Mouse (Mus musculus) liver, embryonic 14.5 days (tissue): ENCODE results near the gene Malrd1. TPM values are rescaled to one million over a fixed set of nuclear protein-coding genes. Genes with fewer than 3 reads are reported as not detected.

ENCODE experiments used
- ATAC-seq: fragments of 200-750 bp; cut with Nextera tagmentation; 2 replicates; pipeline ENCODE4 v1.8.0; 2017; ENCODE audit warnings: moderate number of reproducible peaks, mild to moderate bottlenecking, moderate library complexity; ENCODE audit not compliant: insufficient read depth
- DNase-seq, 3 experiments: peaks; one replicate each; pipeline ENCODE4 v3.0.0-alpha.2; 2012 to 2013; ENCODE audit warnings: low read depth in 3 of 3, low spot score in 3 of 3
- H3K27ac ChIP-seq: fragments of 300-500 bp; sonication (generic); 2 replicates; pipeline ENCODE4 v1.5.1; 2014; ENCODE audit warnings: moderate library complexity, mild to moderate bottlenecking, control low read depth, inconsistent platforms
- H3K27me3 ChIP-seq: fragments of 300-500 bp; sonication (generic); 2 replicates; pipeline ENCODE4 v1.6.1; 2014; ENCODE audit warnings: mild to moderate bottlenecking, low read length, moderate library complexity; ENCODE audit not compliant: control insufficient read depth, insufficient read depth
- H3K36me3 ChIP-seq: fragments of 300-500 bp; sonication (generic); replicated peaks from 2 replicates; pipeline ENCODE4 v1.6.1; 2014; ENCODE audit warnings: low read depth; ENCODE audit not compliant: control insufficient read depth, insufficient read depth
- H3K4me1 ChIP-seq, 2 experiments: fragments of 200-500 bp in 1 of 2; fragments of 300-500 bp in 1 of 2; sonication (generic) in 1 of 2; replicated peaks; 2 replicates each; pipeline ENCODE4 v1.6.1; 2012 to 2014; ENCODE audit warnings: antibody characterized with exemption in 1 of 2, inconsistent platforms in 1 of 2, low read length in 1 of 2; ENCODE audit not compliant: control insufficient read depth in 2 of 2, insufficient read depth in 2 of 2
- H3K4me2 ChIP-seq: fragments of 300-500 bp; sonication (generic); 2 replicates; pipeline ENCODE4 v1.6.1; 2014; ENCODE audit warnings: low read depth, mild to moderate bottlenecking, control low read depth, moderate library complexity
- H3K4me3 ChIP-seq, 2 experiments: fragments of 200-500 bp in 1 of 2; fragments of 300-500 bp in 1 of 2; sonication (generic) in 1 of 2; 2 replicates each; pipeline ENCODE4 v1.5.1; 2012 to 2014; ENCODE audit warnings: low read depth in 2 of 2, low read length in 2 of 2, mild to moderate bottlenecking in 2 of 2, control low read depth in 1 of 2, inconsistent platforms in 1 of 2, moderate library complexity in 1 of 2; ENCODE audit not compliant: insufficient read depth in 1 of 2
- H3K9ac ChIP-seq: fragments of 300-500 bp; sonication (generic); replicated peaks from 2 replicates; pipeline ENCODE4 v1.6.1; 2014; ENCODE audit warnings: mild to moderate bottlenecking, control low read depth, moderate library complexity
- H3K9me3 ChIP-seq: fragments of 300-500 bp; sonication (generic); 2 replicates; pipeline ENCODE4 v1.6.1; 2016; ENCODE audit warnings: low read length, mixed read lengths; ENCODE audit not compliant: control insufficient read depth
- CTCF ChIP-seq: IDR thresholded peaks from 2 replicates; pipeline ENCODE4 v1.5.1; 2016; ENCODE audit warnings: antibody characterized with exemption, low read depth, control low read depth
- EP300 ChIP-seq: IDR thresholded peaks from 2 replicates; pipeline ENCODE4 v1.6.1; 2016; ENCODE audit warnings: antibody characterized with exemption, low read depth
- WGBS: fragments of 180-500 bp; shearing (Covaris S2); extraction: QIAGEN DNeasy Blood & Tissue Kit; methylation state at CpG from one replicate; pipeline ENCODE4 v1.1.7; 2014; ENCODE audit not compliant: insufficient replicate concordance; 5-methylcytosine and 5-hydroxymethylcytosine counted together
- polyA plus RNA-seq, 2 experiments: library from polyadenylated mRNA; depleted of rRNA in 1 of 2; stranded (reverse) in 1 of 2; unstranded in 1 of 2; fragments of >200 nt; fragmentation: Nextera tagmentation in 1 of 2; extraction: Ambion mirVana in 1 of 2; gene quantifications; 2 replicates each; pipeline versions ENCODE4 v1.2.1 to v1.2.3; 2012 to 2014

Malrd1 gene
- polyA plus RNA-seq, 2 experiments = not detected

DNA sequence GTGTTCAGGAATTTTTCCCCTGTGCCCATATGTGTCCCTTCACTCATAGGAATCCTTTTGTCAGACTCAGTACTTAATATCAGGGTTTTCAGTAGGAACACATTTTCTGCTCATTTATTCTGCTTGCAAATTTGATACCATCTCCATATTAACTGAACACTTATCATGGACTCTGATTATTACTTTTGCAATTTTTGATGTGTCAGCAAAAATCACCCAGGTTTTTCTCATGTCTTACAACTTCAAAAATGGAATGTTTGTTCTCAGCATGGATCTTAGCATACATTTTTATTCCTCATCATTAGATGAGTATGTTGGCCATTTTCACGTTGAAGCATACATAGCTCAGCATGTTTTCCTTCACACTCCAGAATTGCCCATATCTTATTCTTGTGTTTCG, 258.5 kb downstream of the Malrd1 start:
- 55% methylated on average over 2 of the region's 2 CpGs for WGBS
- Histone ChIP-seq H3K4me2 (no peak overlapping the region), H3K4me3 (no peak overlapping the region), H3K4me1 (no peaks in the 10 kb centered on the region), H3K9me3 (no peaks in the 10 kb centered on the region), H3K27ac (no peak overlapping the region), H3K9ac (no peak overlapping the region), H3K27me3 (no peaks in the 10 kb centered on the region), H3K36me3 (no peaks in the 10 kb centered on the region)
- ATAC-seq (no peak), DNase-seq (no peak)
- TF ChIP-seq CTCF (no peak), EP300 (no peak)

DNA sequence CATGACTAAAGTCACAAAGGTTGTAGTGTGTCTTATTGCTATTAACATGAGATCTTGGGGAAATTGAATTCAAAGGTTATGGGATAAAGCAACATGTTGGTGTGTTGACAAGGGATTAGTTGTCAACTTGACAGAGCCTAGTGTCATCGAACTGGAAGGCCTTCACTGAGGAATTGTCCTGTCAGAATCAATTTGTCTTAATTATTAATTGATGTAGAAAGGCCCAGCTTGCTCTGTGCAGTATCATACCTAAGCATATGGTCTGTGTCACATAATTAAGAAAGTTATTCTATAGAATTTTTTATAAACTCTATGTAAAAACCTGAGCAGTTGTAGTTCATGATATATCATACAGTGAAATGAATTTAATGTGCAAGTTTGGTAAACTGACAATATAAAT, 289.4 kb downstream of the Malrd1 start:
- Histone ChIP-seq H3K27ac (no peak overlapping the region), H3K4me3 (no peak overlapping the region), H3K27me3 (no peaks in the 10 kb centered on the region), H3K9ac (no peak overlapping the region), H3K4me2 (no peak overlapping the region), H3K4me1 (no peaks in the 10 kb centered on the region), H3K36me3 (no peaks in the 10 kb centered on the region), H3K9me3 (no peaks in the 10 kb centered on the region)
- no peak for DNase-seq
- WGBS = 30% methylated on average over 1 of the region's 1 CpGs
- TF ChIP-seq EP300 (no peak), CTCF (no peak)
- no peak for ATAC-seq

GRCm38 (mm10) chr2:15869380-15869779, 343.1 kb downstream of the Malrd1 start:
- Histone ChIP-seq H3K36me3 (no peaks in the 10 kb centered on the region), H3K9ac (no peak overlapping the region), H3K9me3 (no peaks in the 10 kb centered on the region), H3K4me1 (no peaks in the 10 kb centered on the region), H3K27me3 (no peaks in the 10 kb centered on the region), H3K4me3 (no peak overlapping the region), H3K27ac (no peak overlapping the region), H3K4me2 (no peak overlapping the region)
- ATAC-seq (no peak), DNase-seq (no peak)
- 21% methylated on average over 7 of the region's 7 CpGs for WGBS
- TF ChIP-seq EP300 = no peak
- TF ChIP-seq CTCF = no peak; the same call in 1 of the 2 replicates

- DNase-seq = no peak
- Histone ChIP-seq H3K4me3 (no peak overlapping the region), H3K4me2 (no peak overlapping the region), H3K27me3 (no peaks in the 10 kb centered on the region), H3K9me3 (no peaks in the 10 kb centered on the region), H3K9ac (no peak overlapping the region), H3K27ac (no peak overlapping the region), H3K4me1 (no peaks in the 10 kb centered on the region), H3K36me3 (no peaks in the 10 kb centered on the region)
- 16% methylated on average over 1 of the region's 1 CpGs for WGBS
- no peak for ATAC-seq
- TF ChIP-seq EP300 (no peak), CTCF (no peak)
These were observed 367.3 kb downstream of the Malrd1 start for GRCm38 (mm10) chr2:15893418-15894120.

- H3K4me3 ChIP-seq = no peak overlapping the region
- H3K36me3 ChIP-seq = no peaks in the 10 kb centered on the region
- no peak for TF ChIP-seq EP300
- 35% methylated on average over 3 of the region's 3 CpGs for WGBS
- H3K27ac ChIP-seq = no peak overlapping the region
- DNase-seq (no peak), ATAC-seq (no peak)
- H3K4me2 ChIP-seq = no peak overlapping the region
- no peaks in the 10 kb centered on the region for H3K9me3 ChIP-seq
- H3K27me3 ChIP-seq = no peaks in the 10 kb centered on the region
- H3K4me1 ChIP-seq = no peaks in the 10 kb centered on the region
- H3K9ac ChIP-seq = no peak overlapping the region
These were observed 399.2 kb downstream of the Malrd1 start for GRCm38 (mm10) chr2:15925432-15925831.
